Mouse (Mus musculus) intestine, postnatal 0 days (tissue): ENCODE data around the gene Smad1. TPM values are rescaled to one million over a fixed set of nuclear protein-coding genes. Genes with fewer than 3 reads are reported as not detected.

Experiments
- ATAC-seq: fragments of 200-750 bp; cut with Nextera tagmentation; 2 replicates; pipeline ENCODE4 v1.8.0; 2017; ENCODE audit warnings: mild to moderate bottlenecking, moderate TSS enrichment, moderate library complexity
- H3K27ac ChIP-seq: fragments of 300-500 bp; sonication (generic); 2 replicates; pipeline ENCODE4 v1.5.1; 2014; ENCODE audit warnings: mild to moderate bottlenecking, low read depth, low read length, moderate library complexity
- H3K27me3 ChIP-seq: fragments of 300-500 bp; sonication (generic); replicated peaks from 2 replicates; pipeline ENCODE4 v1.6.1; 2014; ENCODE audit warnings: low read length, mixed read lengths; ENCODE audit not compliant: control insufficient read depth, insufficient read depth
- H3K36me3 ChIP-seq: fragments of 300-500 bp; sonication (generic); 2 replicates; pipeline ENCODE4 v1.6.1; 2014; ENCODE audit warnings: mild to moderate bottlenecking, moderate library complexity; ENCODE audit not compliant: control insufficient read depth, insufficient read depth
- H3K4me1 ChIP-seq: fragments of 300-500 bp; sonication (generic); replicated peaks from 2 replicates; pipeline ENCODE4 v1.6.1; 2014; ENCODE audit warnings: antibody characterized with exemption, low read length, mixed read lengths; ENCODE audit not compliant: control insufficient read depth, insufficient read depth
- H3K4me2 ChIP-seq: fragments of 300-500 bp; sonication (generic); replicated peaks from 2 replicates; pipeline ENCODE4 v1.6.1; 2014; ENCODE audit warnings: low read depth, mild to moderate bottlenecking, moderate library complexity
- H3K4me3 ChIP-seq: fragments of 300-500 bp; sonication (generic); 2 replicates; pipeline ENCODE4 v1.5.1; 2014; ENCODE audit warnings: low read depth, low read length
- H3K9ac ChIP-seq: fragments of 300-500 bp; sonication (generic); 2 replicates; pipeline ENCODE4 v1.6.1; 2014; ENCODE audit warnings: mild to moderate bottlenecking, low read depth, low read length
- H3K9me3 ChIP-seq: fragments of 300-500 bp; sonication (generic); 2 replicates; pipeline ENCODE4 v1.6.1; 2016; ENCODE audit warnings: mixed run types; ENCODE audit not compliant: control insufficient read depth
- CTCF ChIP-seq: sonication (generic); IDR thresholded peaks from 2 replicates; pipeline ENCODE4 v1.5.1; 2016; ENCODE audit warnings: low read depth, mild to moderate bottlenecking, control low read depth, antibody characterized with exemption, moderate library complexity
- WGBS: fragments of 180-500 bp; shearing (Covaris S2); extraction: QIAGEN DNeasy Blood & Tissue Kit; methylation state at CpG from one replicate; pipeline ENCODE4 v1.1.7; 2014; 5-methylcytosine and 5-hydroxymethylcytosine counted together
- polyA plus RNA-seq: library from polyadenylated mRNA; unstranded; fragments of >200 nt; fragmentation: Nextera tagmentation; extraction: Ambion mirVana; gene quantifications from 2 replicates; pipeline ENCODE4 v1.2.1, GENCODE M21; 2015

The Smad1 gene
- polyA plus RNA-seq, 1 experiment from 2014 or later = 27.4 TPM

GRCm38 (mm10) chr8:79354009-79354408 is 45.3 kb downstream of the Smad1 start:
- no peaks in the 10 kb centered on the region for H3K9me3 ChIP-seq
- ATAC-seq = no peak
- no peak for TF ChIP-seq CTCF
- no peaks in the 10 kb centered on the region for H3K4me1 ChIP-seq
- peaks cover 36% of the 10 kb centered on the region; the same call in 1 of the 2 replicates for H3K36me3 ChIP-seq
- WGBS = 74% methylated on average over 7 of the region's 7 CpGs
- no peaks in the 10 kb centered on the region for H3K27me3 ChIP-seq
- no peak overlapping the region for H3K4me2 ChIP-seq
- H3K9ac ChIP-seq = no peak overlapping the region
- no peak overlapping the region for H3K4me3 ChIP-seq
- H3K27ac ChIP-seq = no peak overlapping the region

- Histone ChIP-seq H3K4me1 (no peaks in the 10 kb centered on the region), H3K36me3 (peaks cover 43% of the 10 kb centered on the region; the same call in 1 of the 2 replicates), H3K9me3 (no peaks in the 10 kb centered on the region), H3K27me3 (no peaks in the 10 kb centered on the region), H3K27ac (no peak overlapping the region), H3K4me3 (no peak overlapping the region), H3K9ac (no peak overlapping the region), H3K4me2 (no peak overlapping the region)
- ATAC-seq = no peak
- TF ChIP-seq CTCF = no peak
- 85% methylated on average over 8 of the region's 8 CpGs for WGBS
These were observed 47.4 kb downstream of the Smad1 start for GRCm38 (mm10) chr8:79351916-79352315.

DNA sequence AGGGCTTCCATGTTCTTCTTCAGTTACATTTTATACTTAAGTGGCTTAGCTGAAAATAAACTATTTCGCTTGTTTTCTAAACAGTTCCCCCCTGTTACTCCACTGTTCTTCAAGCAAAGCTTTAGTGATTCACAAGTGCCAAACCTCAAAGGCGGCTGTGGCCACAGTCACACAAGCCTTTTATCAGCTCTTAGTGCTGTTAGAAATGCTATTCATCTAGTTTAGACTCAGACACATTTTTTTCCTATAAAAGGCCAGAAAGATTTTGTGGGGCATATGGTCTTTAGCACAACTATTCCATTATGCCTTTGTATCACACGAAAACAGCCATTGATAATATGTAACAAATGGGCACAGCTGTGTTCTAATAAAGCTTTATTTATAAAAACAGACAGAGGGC is 48.5 kb downstream of the Smad1 start:
- Histone ChIP-seq H3K4me2 (no peak overlapping the region), H3K36me3 (peaks cover 43% of the 10 kb centered on the region; the same call in 1 of the 2 replicates), H3K27ac (0 out of 2 replicates have a peak overlapping the region, but pooled peaks have one; percentile 5), H3K4me1 (no peaks in the 10 kb centered on the region), H3K4me3 (no peak overlapping the region), H3K9me3 (no peaks in the 10 kb centered on the region), H3K9ac (no peak overlapping the region), H3K27me3 (no peaks in the 10 kb centered on the region)
- WGBS = 63% methylated on average over 3 of the region's 3 CpGs
- no peak for ATAC-seq
- no peak for TF ChIP-seq CTCF

- no peak for ATAC-seq
These were observed 49.2 kb downstream of the Smad1 start for GRCm38 (mm10) chr8:79350094-79350593.

GRCm38 (mm10) chr8:79346414-79346813 is 52.9 kb downstream of the Smad1 start:
- peak; percentile 71 for ATAC-seq
- Histone ChIP-seq H3K27ac (no peak overlapping the region), H3K36me3 (peaks cover 39% of the 10 kb centered on the region), H3K27me3 (no peaks in the 10 kb centered on the region), H3K4me2 (no peak overlapping the region), H3K4me1 (no peaks in the 10 kb centered on the region), H3K9me3 (no peaks in the 10 kb centered on the region), H3K9ac (no peak overlapping the region), H3K4me3 (no peak overlapping the region)
- no peak for TF ChIP-seq CTCF
- 46% methylated on average over 10 of the region's 10 CpGs for WGBS

More at GRCm38 (mm10) chr8:79350094-79350593, 49.2 kb downstream of the Smad1 start:
- no peaks in the 10 kb centered on the region for H3K4me1 ChIP-seq
- H3K27ac ChIP-seq = 0 out of 2 replicates have a peak overlapping the region, but pooled peaks have one; percentile 5
- H3K4me2 ChIP-seq = no peak overlapping the region
- H3K36me3 ChIP-seq = peaks cover 36% of the 10 kb centered on the region; the same call in 1 of the 2 replicates
- no peaks in the 10 kb centered on the region for H3K9me3 ChIP-seq
- WGBS = 36% methylated on average over 6 of the region's 6 CpGs
- TF ChIP-seq CTCF = peak; percentile 46
- H3K9ac ChIP-seq = no peak overlapping the region
- no peaks in the 10 kb centered on the region for H3K27me3 ChIP-seq
- no peak overlapping the region for H3K4me3 ChIP-seq

- Histone ChIP-seq H3K9me3 (no peaks in the 10 kb centered on the region), H3K4me1 (no peaks in the 10 kb centered on the region), H3K4me3 (no peak overlapping the region), H3K36me3 (peaks cover 45% of the 10 kb centered on the region), H3K9ac (no peak overlapping the region), H3K27ac (no peak overlapping the region), H3K27me3 (no peaks in the 10 kb centered on the region), H3K4me2 (no peak overlapping the region)
- no peak for TF ChIP-seq CTCF
- WGBS = 54% methylated on average over 6 of the region's 6 CpGs
- ATAC-seq = no peak
These were observed 53.5 kb downstream of the Smad1 start for GRCm38 (mm10) chr8:79345856-79346255.
